Mouse (Mus musculus): ENCODE results near the gene 1500009C09Rik. TPM values are rescaled to one million over a fixed set of nuclear protein-coding genes. Genes with fewer than 3 reads are reported as not detected.

Gene 1500009C09Rik
- total and polyA plus RNA-seq, 3 experiments, result not detected

- Histone ChIP-seq H3K36me3 (replicated peaks in 1 of 2; ENCODE audit: control insufficient read depth in 1 of 2, insufficient read depth in 1 of 2, low read length in 1 of 2) (no peaks in the 10 kb centered on the region), H3K9me3 (replicated peaks; ENCODE audit: low read length) (peaks cover 2% of the 10 kb centered on the region), H3K27me3 (replicated peaks) (peaks cover 70% of the 10 kb centered on the region), H3K79me2 (replicated peaks; ENCODE audit: control insufficient read depth, extremely low read depth, insufficient read depth, poor library complexity, severe bottlenecking) (no peaks in the 10 kb centered on the region), H3K4me3 (replicated peaks in 1 of 3; ENCODE audit: low read depth in 2 of 3, low read length in 2 of 3, poor library complexity in 1 of 3) (no peak overlapping the region), H3K27ac (ENCODE audit: insufficient read depth, low read depth) (no peak overlapping the region), H3K4me1 (ENCODE audit: control insufficient read depth in 1 of 2, insufficient read depth in 2 of 2) (no peaks in the 10 kb centered on the region), H3K4me2 (ENCODE audit: insufficient read depth, low read depth, poor library complexity, severe bottlenecking) (no peak overlapping the region), H3K9ac (ENCODE audit: insufficient read depth, low read depth) (no peak overlapping the region)
- dilution Hi-C loops (cut with MboI; ENCODE audit: extremely low pct_ligation_motif_present, extremely low pct_unique_long_range_greater_than_20kb, low sequenced_read_pairs), result no loop called here
- in situ Hi-C loops (cut with MboI; ENCODE audit: low pct_ligation_motif_present, low pct_unique_long_range_greater_than_20kb, low sequenced_read_pairs), result no loop called here
- no peak for DNase-seq (ENCODE audit: extremely low read depth)
- TF ChIP-seq ELF1 (IDR thresholded peaks at IDR 0.05; ENCODE audit: low read depth, low read length) (no peak), ZMIZ1 (IDR thresholded peaks at IDR 0.05; ENCODE audit: low read depth, low read length) (no peak), POLR2A (IDR thresholded peaks at IDR 0.05; ENCODE audit: low read depth, low read length) (no peak), TBP (conservative IDR thresholded peaks at IDR 0.05; ENCODE audit: low read depth, low read length) (no peak), UBTF (IDR thresholded peaks at IDR 0.05; ENCODE audit: low read depth, low read length) (no peak), TCF12 (IDR thresholded peaks at IDR 0.05; ENCODE audit: low read depth, low read length) (no peak)
Measured at GRCm38 (mm10) chr15:82308416-82308815, 56.2 kb downstream of the 1500009C09Rik start.

Other genes with a start within 250 kb of the 1500009C09Rik start
- gene Desi1, start 218.5 kb upstream of the 1500009C09Rik start, total RNA-seq (2012; rRNA removed), result 10.9 and 11.3 TPM in 2 replicates
- gene Desi1, start 218.5 kb upstream of the 1500009C09Rik start, total RNA-seq (2014; rRNA removed), result 7.6 and 10.0 TPM in 2 replicates
- gene Desi1, start 218.5 kb upstream of the 1500009C09Rik start, polyA plus RNA-seq (2012; ENCODE audit: insufficient read length, low read depth), result 39.2 and 47.3 TPM in 2 replicates
- gene Snu13, start 204.8 kb upstream of the 1500009C09Rik start, total RNA-seq (2012; rRNA removed), result 167 and 225 TPM in 2 replicates
- gene Snu13, start 204.8 kb upstream of the 1500009C09Rik start, total RNA-seq (2014; rRNA removed), result 558 and 575 TPM in 2 replicates
- 433 and 587 TPM in 2 replicates for gene Snu13, start 204.8 kb upstream of the 1500009C09Rik start, polyA plus RNA-seq (2012; ENCODE audit: insufficient read length, low read depth)
- 0.04 TPM in 2 replicates for gene 4930407I10Rik, start 193.2 kb upstream of the 1500009C09Rik start, total RNA-seq (2012; rRNA removed)
- gene 4930407I10Rik, start 193.2 kb upstream of the 1500009C09Rik start, total RNA-seq (2014; rRNA removed), result not detected in 2 replicates
- gene 4930407I10Rik, start 193.2 kb upstream of the 1500009C09Rik start, polyA plus RNA-seq (2012; ENCODE audit: insufficient read length, low read depth), result not detected in 2 replicates
- 0.04 TPM in 1 of 2 replicates, not detected in the other for gene Mei1, start 182.4 kb upstream of the 1500009C09Rik start, total RNA-seq (2012; rRNA removed)
- gene Mei1, start 182.4 kb upstream of the 1500009C09Rik start, total RNA-seq (2014; rRNA removed), result not detected in 2 replicates
- not detected in 2 replicates for gene Mei1, start 182.4 kb upstream of the 1500009C09Rik start, polyA plus RNA-seq (2012; ENCODE audit: insufficient read length, low read depth)
- gene Ccdc134, start 124.5 kb upstream of the 1500009C09Rik start, total RNA-seq (2012; rRNA removed), result 37.1 and 48.8 TPM in 2 replicates
- 35.1 and 35.7 TPM in 2 replicates for gene Ccdc134, start 124.5 kb upstream of the 1500009C09Rik start, total RNA-seq (2014; rRNA removed)
- gene Ccdc134, start 124.5 kb upstream of the 1500009C09Rik start, polyA plus RNA-seq (2012; ENCODE audit: insufficient read length, low read depth), result 42.9 and 43.6 TPM in 2 replicates
- gene Srebf2, start 105.2 kb upstream of the 1500009C09Rik start, total RNA-seq (2012; rRNA removed), result 130 and 159 TPM in 2 replicates
- 77.6 and 94.3 TPM in 2 replicates for gene Srebf2, start 105.2 kb upstream of the 1500009C09Rik start, total RNA-seq (2014; rRNA removed)
- 214 and 253 TPM in 2 replicates for gene Srebf2, start 105.2 kb upstream of the 1500009C09Rik start, polyA plus RNA-seq (2012; ENCODE audit: insufficient read length, low read depth)
- 152 and 159 TPM in 2 replicates for gene Shisa8, start 39.6 kb upstream of the 1500009C09Rik start, total RNA-seq (2012; rRNA removed)
- 94.6 and 103 TPM in 2 replicates for gene Shisa8, start 39.6 kb upstream of the 1500009C09Rik start, total RNA-seq (2014; rRNA removed)
- gene Shisa8, start 39.6 kb upstream of the 1500009C09Rik start, polyA plus RNA-seq (2012; ENCODE audit: insufficient read length, low read depth), result 64.2 and 83.4 TPM in 2 replicates
- gene Tnfrsf13c, start 28.0 kb upstream of the 1500009C09Rik start, total RNA-seq (2012; rRNA removed), result 287 and 334 TPM in 2 replicates
- gene Tnfrsf13c, start 28.0 kb upstream of the 1500009C09Rik start, total RNA-seq (2014; rRNA removed), result 188 and 204 TPM in 2 replicates
- gene Tnfrsf13c, start 28.0 kb upstream of the 1500009C09Rik start, polyA plus RNA-seq (2012; ENCODE audit: insufficient read length, low read depth), result 219 and 257 TPM in 2 replicates
- gene Cenpm, start 7.6 kb upstream of the 1500009C09Rik start, total RNA-seq (2012; rRNA removed), result 31.5 and 34.2 TPM in 2 replicates
- gene Cenpm, start 7.6 kb upstream of the 1500009C09Rik start, total RNA-seq (2014; rRNA removed), result 17.1 and 22.8 TPM in 2 replicates
- 39.6 and 44.0 TPM in 2 replicates for gene Cenpm, start 7.6 kb upstream of the 1500009C09Rik start, polyA plus RNA-seq (2012; ENCODE audit: insufficient read length, low read depth)
- 0.04 and 0.13 TPM in 2 replicates for gene Sept3, start 22.5 kb downstream of the 1500009C09Rik start, total RNA-seq (2012; rRNA removed)
- gene Sept3, start 22.5 kb downstream of the 1500009C09Rik start, total RNA-seq (2014; rRNA removed), result not detected in 2 replicates
- 0.07 TPM in 1 of 2 replicates, not detected in the other for gene Sept3, start 22.5 kb downstream of the 1500009C09Rik start, polyA plus RNA-seq (2012; ENCODE audit: insufficient read length, low read depth)
- not detected in 2 replicates for gene Wbp2nl, start 46.6 kb downstream of the 1500009C09Rik start, total RNA-seq (2012; rRNA removed)
- not detected in 2 replicates for gene Wbp2nl, start 46.6 kb downstream of the 1500009C09Rik start, total RNA-seq (2014; rRNA removed)
- not detected in 2 replicates for gene Wbp2nl, start 46.6 kb downstream of the 1500009C09Rik start, polyA plus RNA-seq (2012; ENCODE audit: insufficient read length, low read depth)
- gene Naga, start 86.5 kb downstream of the 1500009C09Rik start, total RNA-seq (2012; rRNA removed), result 21.1 and 28.2 TPM in 2 replicates
- 17.7 and 19.9 TPM in 2 replicates for gene Naga, start 86.5 kb downstream of the 1500009C09Rik start, total RNA-seq (2014; rRNA removed)
- gene Naga, start 86.5 kb downstream of the 1500009C09Rik start, polyA plus RNA-seq (2012; ENCODE audit: insufficient read length, low read depth), result 18.7 and 21.9 TPM in 2 replicates
- gene Pheta2, start 86.5 kb downstream of the 1500009C09Rik start, total RNA-seq (2012; rRNA removed), result 0.08 TPM in 1 of 2 replicates, not detected in the other
- gene Pheta2, start 86.5 kb downstream of the 1500009C09Rik start, total RNA-seq (2014; rRNA removed), result not detected in 2 replicates
- not detected in 2 replicates for gene Pheta2, start 86.5 kb downstream of the 1500009C09Rik start, polyA plus RNA-seq (2012; ENCODE audit: insufficient read length, low read depth)
- 171 TPM in 2 replicates for gene Smdt1, start 86.6 kb downstream of the 1500009C09Rik start, total RNA-seq (2012; rRNA removed)
- gene Smdt1, start 86.6 kb downstream of the 1500009C09Rik start, total RNA-seq (2014; rRNA removed), result 112 and 114 TPM in 2 replicates
- 122 and 138 TPM in 2 replicates for gene Smdt1, start 86.6 kb downstream of the 1500009C09Rik start, polyA plus RNA-seq (2012; ENCODE audit: insufficient read length, low read depth)
- gene Ndufa6, start 101.9 kb downstream of the 1500009C09Rik start, total RNA-seq (2012; rRNA removed), result 170 and 222 TPM in 2 replicates
- 262 and 279 TPM in 2 replicates for gene Ndufa6, start 101.9 kb downstream of the 1500009C09Rik start, total RNA-seq (2014; rRNA removed)
- 87.3 and 109 TPM in 2 replicates for gene Ndufa6, start 101.9 kb downstream of the 1500009C09Rik start, polyA plus RNA-seq (2012; ENCODE audit: insufficient read length, low read depth)
- 0.21 and 0.42 TPM in 2 replicates for gene Cyp2d22, start 127.9 kb downstream of the 1500009C09Rik start, total RNA-seq (2012; rRNA removed)
- gene Cyp2d22, start 127.9 kb downstream of the 1500009C09Rik start, total RNA-seq (2014; rRNA removed), result 0.24 TPM in 1 of 2 replicates, not detected in the other
- 0.08 TPM in 1 of 2 replicates, not detected in the other for gene Cyp2d22, start 127.9 kb downstream of the 1500009C09Rik start, polyA plus RNA-seq (2012; ENCODE audit: insufficient read length, low read depth)
- gene Cyp2d11, start 141.6 kb downstream of the 1500009C09Rik start, total RNA-seq (2012; rRNA removed), result not detected in 2 replicates
- gene Cyp2d11, start 141.6 kb downstream of the 1500009C09Rik start, total RNA-seq (2014; rRNA removed), result not detected in 2 replicates
- not detected in 2 replicates for gene Cyp2d11, start 141.6 kb downstream of the 1500009C09Rik start, polyA plus RNA-seq (2012; ENCODE audit: insufficient read length, low read depth)
- not detected in 2 replicates for gene Cyp2d10, start 154.8 kb downstream of the 1500009C09Rik start, total RNA-seq (2012; rRNA removed)
- not detected in 2 replicates for gene Cyp2d10, start 154.8 kb downstream of the 1500009C09Rik start, total RNA-seq (2014; rRNA removed)
- not detected in 2 replicates for gene Cyp2d10, start 154.8 kb downstream of the 1500009C09Rik start, polyA plus RNA-seq (2012; ENCODE audit: insufficient read length, low read depth)
- gene Cyp2d9, start 181.0 kb downstream of the 1500009C09Rik start, total RNA-seq (2012; rRNA removed), result not detected in 2 replicates
- gene Cyp2d9, start 181.0 kb downstream of the 1500009C09Rik start, total RNA-seq (2014; rRNA removed), result not detected in 2 replicates
- gene Cyp2d9, start 181.0 kb downstream of the 1500009C09Rik start, polyA plus RNA-seq (2012; ENCODE audit: insufficient read length, low read depth), result not detected in 2 replicates